Mouse (Mus musculus): Measurements from ENCODE around the gene Heph.
"Not testable (repeated sequence)": the region's sequence is repeated elsewhere in the genome, so short reads cannot be mapped to it uniquely, and the experiment has no call there.

Gene Heph

DNA sequence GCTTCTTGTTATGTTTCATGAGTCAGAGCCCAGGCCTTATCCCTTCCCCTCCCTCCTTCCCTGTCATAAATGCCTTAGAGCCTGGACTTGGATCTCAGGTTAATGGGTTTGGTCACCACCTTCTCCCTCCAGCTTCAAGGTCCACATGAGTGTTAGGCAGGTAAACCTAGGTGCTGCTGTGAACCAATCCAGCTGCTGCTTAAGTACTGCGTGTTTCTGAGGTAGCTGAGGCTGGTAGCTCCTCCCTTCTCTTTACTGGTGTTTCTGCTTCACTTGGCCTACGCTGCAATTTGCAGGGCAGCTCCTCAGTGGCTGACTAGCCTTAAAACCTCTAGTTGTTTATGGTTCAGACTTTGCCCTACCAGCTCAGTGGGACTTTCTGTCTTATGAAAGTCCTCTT lies at the start of gene Heph:
Gene Heph (plus strand): TSS at position 211 of the 400 bp plus-strand sequence.
- DNase-seq (ENCODE audit: extremely low read depth, low read depth) = no peak

DNA sequence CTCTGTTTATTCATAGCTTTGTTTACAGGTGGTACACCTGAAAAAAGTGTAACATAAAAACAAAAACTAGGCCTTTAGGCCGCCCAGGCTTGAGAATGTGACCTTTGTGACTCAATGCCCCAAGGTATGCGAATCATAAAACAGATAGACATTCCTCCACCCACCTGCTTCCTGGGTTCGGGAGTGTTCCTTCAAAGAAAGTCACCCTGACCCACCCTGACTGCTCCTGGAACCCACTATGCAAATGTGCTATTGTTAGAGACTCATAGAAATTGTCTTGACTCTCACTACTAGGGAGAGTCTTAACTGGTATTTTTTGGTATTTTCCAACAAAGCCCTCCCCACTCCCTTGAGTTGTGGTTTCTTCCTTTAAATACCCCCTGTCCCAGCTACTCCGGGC lies 39.8 kb upstream of the Heph start:
- DNase-seq (ENCODE audit: extremely low read depth, low read depth) = not testable (repeated sequence)

DNA sequence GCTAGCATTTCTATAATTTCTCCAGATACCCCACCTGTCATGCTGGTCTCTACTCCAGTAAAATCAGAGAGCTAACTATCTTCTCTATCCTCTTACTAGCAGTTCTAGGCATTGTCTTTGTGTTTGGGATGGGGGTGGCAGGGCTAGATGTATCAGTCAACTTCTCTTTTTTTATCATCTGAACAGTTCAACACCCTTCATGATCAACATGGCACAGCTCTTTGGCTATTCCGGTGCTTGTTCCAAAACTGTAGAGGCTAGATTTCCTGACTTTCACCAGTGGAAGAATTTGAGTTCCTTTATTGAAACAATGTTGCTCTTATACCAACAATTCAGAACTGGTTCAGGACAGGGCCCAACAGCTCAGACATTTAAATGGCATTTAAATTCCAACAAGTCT lies 38.2 kb upstream of the Heph start:
- DNase-seq (ENCODE audit: extremely low read depth, low read depth) = peak; percentile 65

DNA sequence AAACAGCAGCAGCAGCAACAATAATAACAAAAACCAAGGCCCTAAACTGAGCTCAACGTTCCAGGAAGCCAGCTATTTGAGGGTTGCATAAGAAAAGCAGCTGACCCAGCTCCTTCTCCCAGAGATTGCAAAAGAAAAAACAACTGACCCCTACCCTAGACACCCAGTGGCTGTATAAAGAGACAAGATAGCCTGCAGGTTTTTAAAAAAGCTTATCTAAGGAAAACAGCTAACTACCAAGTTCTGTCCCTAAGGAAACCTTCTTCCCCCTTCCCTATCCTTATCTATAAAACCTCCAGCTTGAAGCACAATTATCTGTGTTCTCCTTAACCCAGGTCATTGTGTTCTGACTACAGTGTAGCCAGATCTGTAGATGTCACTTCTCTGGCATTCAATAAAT lies 37.4 kb upstream of the Heph start:
- peak; percentile 73 for DNase-seq (ENCODE audit: extremely low read depth, low read depth)

DNA sequence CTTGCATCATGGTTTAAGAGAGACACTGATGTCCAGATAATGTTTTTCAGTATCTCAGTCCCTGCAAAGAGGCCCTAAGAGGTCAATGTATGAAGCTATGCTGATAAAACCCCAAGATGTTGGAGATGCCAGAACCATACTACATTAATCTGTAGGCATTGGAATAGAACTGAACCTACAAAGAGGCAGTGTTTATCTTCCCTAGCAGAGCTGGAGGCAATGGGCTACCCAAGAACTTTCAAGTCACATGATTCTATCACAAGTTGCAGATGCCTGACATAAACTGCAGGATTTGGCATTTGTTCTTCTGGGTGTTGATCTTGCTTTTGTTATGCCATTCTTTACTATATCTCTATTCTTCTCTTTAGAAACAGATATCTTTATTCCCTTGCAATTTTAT lies 35.8 kb upstream of the Heph start:
- DNase-seq (ENCODE audit: extremely low read depth, low read depth) = no peak

DNA sequence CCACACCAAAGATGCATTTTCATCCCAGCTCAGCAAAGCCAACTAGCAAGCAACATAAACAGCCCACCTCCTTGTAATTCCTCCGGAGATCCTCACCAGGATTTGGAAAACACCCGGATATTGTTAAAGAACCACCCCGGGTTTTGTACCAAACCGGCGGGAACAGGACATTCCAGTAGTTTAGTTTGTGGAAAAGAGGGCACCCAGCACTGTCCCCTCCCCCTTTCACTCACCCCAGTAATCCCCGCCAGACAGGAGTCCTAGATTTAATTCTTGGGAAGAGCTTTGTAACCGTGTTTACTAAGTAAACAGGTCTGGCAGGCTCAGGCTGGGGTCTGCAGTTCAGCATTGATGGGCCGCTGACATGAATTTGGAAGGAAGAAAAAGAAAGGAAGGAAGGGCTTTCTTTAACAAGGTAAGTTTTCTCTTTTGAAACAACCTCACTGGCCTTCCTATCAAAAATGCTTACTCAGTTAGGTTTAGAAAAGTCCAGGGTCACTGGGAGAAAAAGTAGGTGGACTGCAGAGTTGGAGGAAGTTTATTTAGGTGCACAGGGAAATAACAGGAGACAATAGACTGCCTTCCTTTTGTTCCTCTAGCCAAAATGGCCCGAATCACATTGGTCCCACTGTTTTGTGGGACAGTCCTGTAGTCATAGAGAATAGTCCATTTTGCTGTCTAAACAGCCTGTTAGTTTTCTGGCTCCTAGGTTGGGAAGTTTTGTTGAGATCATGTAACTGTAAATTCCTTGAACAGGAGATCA lies 1.2 kb downstream of the Heph start, which contains the start of gene Hsf3:
Gene Hsf3 (minus strand): TSS at position 94 of the 763 bp plus-strand sequence.
- no peak for DNase-seq (ENCODE audit: extremely low read depth, low read depth)

DNA sequence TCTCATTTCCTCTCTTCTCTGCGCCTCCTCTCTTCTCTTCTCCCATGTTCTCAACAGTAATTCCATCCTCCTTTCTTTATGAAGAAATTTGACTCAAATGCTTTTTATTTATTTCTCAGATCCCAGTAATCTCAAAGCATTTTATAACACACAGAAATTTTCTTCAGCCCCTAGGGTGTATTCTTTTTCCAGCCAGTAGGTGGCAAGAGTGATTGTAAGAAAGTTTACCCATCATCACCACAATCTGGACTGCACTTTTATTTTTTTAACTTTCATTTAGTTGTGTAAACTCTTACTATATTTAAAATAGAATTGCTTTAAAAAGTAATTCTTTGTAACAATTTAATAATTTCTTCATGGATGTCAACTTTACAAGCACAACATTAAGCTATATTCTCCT lies 46.4 kb downstream of the Heph start:
- DNase-seq (ENCODE audit: extremely low read depth, low read depth) = peak; percentile 3
